ENCODE assay signal across 9 mouse cellular contexts in genomic region chr2:164142021-164142420, GRCm38 (mm10). TPM values are rescaled to one million over a fixed set of nuclear protein-coding genes. Genes with fewer than 3 reads are reported as not detected.
A peak's percentile ranks its signal among the peaks of the same experiment; 100 is the strongest.
DNase-seq lines count a peak whose midpoint lies in the region; ATAC-seq and TF ChIP-seq lines count a peak whose summit lies in the region.
"Had no signal": no experiment of that assay in that cellular context is flagged by ENCODE, and none has a peak within 500 bp of the region (broad histone marks: within the 10 kb centered on the region; RNA-seq: fewer than 3 reads in every experiment).

No protein-coding gene starts in this region.

- no peak overlapping the region for H3K4me3 ChIP-seq in forebrain, postnatal 0 days (ENCODE audit: low read depth, low read length)
- no peak overlapping the region for H3K4me3 ChIP-seq in forebrain, embryonic 11.5 days (ENCODE audit: low read depth, low read length)
- H3K4me3 ChIP-seq in heart, embryonic 14.5 days (ENCODE audit: control insufficient read depth in 1 of 2, insufficient read depth in 1 of 2, low read depth in 1 of 2, low read length in 2 of 2), result peak overlapping the region in 1 of 2 experiments; percentile 3; a peak in 2 of 4 replicates
- no peak overlapping the region for H3K4me3 ChIP-seq in limb, embryonic 10.5 days

- no peak for TF ChIP-seq CTCF in forebrain, postnatal 0 days (IDR thresholded peaks at IDR 0.05; ENCODE audit: low read depth)

- H3K9me3 ChIP-seq in forebrain, postnatal 0 days (ENCODE audit: low read length), result no peaks in the 10 kb centered on the region
- no peaks in the 10 kb centered on the region for H3K9me3 ChIP-seq in forebrain, embryonic 11.5 days (ENCODE audit: control insufficient read depth, low read length)
- H3K9me3 ChIP-seq in heart, embryonic 14.5 days (ENCODE audit: control insufficient read depth, low read length), result no peaks in the 10 kb centered on the region
- H3K9me3 ChIP-seq in limb, embryonic 10.5 days (replicated peaks), result no peaks in the 10 kb centered on the region

- H3K27me3 ChIP-seq in forebrain, postnatal 0 days (ENCODE audit: insufficient read depth, low read length), result no peaks in the 10 kb centered on the region
- H3K27me3 ChIP-seq in forebrain, embryonic 11.5 days (ENCODE audit: control insufficient read depth, insufficient read depth, low read length), result no peaks in the 10 kb centered on the region
- no peaks in the 10 kb centered on the region for H3K27me3 ChIP-seq in heart, embryonic 14.5 days (ENCODE audit: control insufficient read depth, insufficient read depth, low read length)
- no peaks in the 10 kb centered on the region for H3K27me3 ChIP-seq in limb, embryonic 10.5 days (ENCODE audit: low read depth, poor library complexity, severe bottlenecking)
- H3K27me3 ChIP-seq: CH12.LX had no signal

- H3K4me2 ChIP-seq in forebrain, postnatal 0 days (ENCODE audit: low read depth), result no peak overlapping the region
- H3K4me2 ChIP-seq in forebrain, embryonic 11.5 days (ENCODE audit: low read depth, low read length, severe bottlenecking), result no peak overlapping the region
- H3K4me2 ChIP-seq in heart, embryonic 14.5 days (ENCODE audit: low read length), result peak overlapping the region; percentile 57

- peak; percentile 36 for DNase-seq in forebrain, postnatal 0 days
- no peak for DNase-seq in forebrain, embryonic 11.5 days (ENCODE audit: low spot score)
- peak; percentile 27 to 48 for DNase-seq in adrenal gland, postnatal 36 days
- no peak for DNase-seq in limb, embryonic 10.5 days (ENCODE audit: low spot score)
- DNase-seq in B cell, adult 2 months, result no peak
- DNase-seq in thymus, postnatal 4 days, result no peak

- H3K4me1 ChIP-seq in forebrain, postnatal 0 days (ENCODE audit: insufficient read depth), result 0 out of 2 replicates have a peak, but pooled peaks cover 7% of the 10 kb centered on the region
- no peaks in the 10 kb centered on the region for H3K4me1 ChIP-seq in forebrain, embryonic 11.5 days (replicated peaks; ENCODE audit: control insufficient read depth, insufficient read depth, low read length)
- H3K4me1 ChIP-seq in heart, embryonic 14.5 days (ENCODE audit: control insufficient read depth in 2 of 2, insufficient read depth in 2 of 2, low read length in 2 of 2), result peaks cover 24 to 49% of the 10 kb centered on the region in 2 experiments
- H3K4me1 ChIP-seq in limb, embryonic 10.5 days, result peaks cover 26% of the 10 kb centered on the region

- ATAC-seq in forebrain, postnatal 0 days, result 0 out of 2 replicates have a peak, but pooled peaks have one; percentile 47
- no peak for ATAC-seq in forebrain, embryonic 11.5 days (replicated peaks; ENCODE audit: low FRiP score)
- ATAC-seq in heart, embryonic 14.5 days (ENCODE audit: insufficient number of reproducible peaks, insufficient read depth, low FRiP score, low read depth), result peak; percentile 26; the same call in 1 of the 2 replicates
- no peak for ATAC-seq in cerebellum, adult (ENCODE audit: insufficient number of reproducible peaks, low FRiP score, low TSS enrichment)

- H3K27ac ChIP-seq in forebrain, postnatal 0 days (ENCODE audit: low read depth, low read length), result peak overlapping the region; percentile 45; the same call in 1 of the 2 replicates
- no peak overlapping the region for H3K27ac ChIP-seq in forebrain, embryonic 11.5 days (ENCODE audit: low read depth, low read length)
- H3K27ac ChIP-seq in heart, embryonic 14.5 days (replicated peaks in 1 of 2; ENCODE audit: control insufficient read depth in 1 of 2, insufficient read depth in 1 of 2, low read depth in 2 of 2, low read length in 2 of 2), result peak overlapping the region; percentile 83 to 91
- peak overlapping the region; percentile 72; the same call in 1 of the 2 replicates for H3K27ac ChIP-seq in limb, embryonic 10.5 days

- H3K36me3 ChIP-seq in forebrain, postnatal 0 days (ENCODE audit: insufficient read depth), result no peaks in the 10 kb centered on the region
- H3K36me3 ChIP-seq in forebrain, embryonic 11.5 days (ENCODE audit: control insufficient read depth, insufficient read depth, low read length), result no peaks in the 10 kb centered on the region; the same call in 1 of the 2 replicates
- 0 out of 2 replicates have a peak, but pooled peaks cover 3% of the 10 kb centered on the region for H3K36me3 ChIP-seq in heart, embryonic 14.5 days (ENCODE audit: control insufficient read depth, insufficient read depth, low read length)
- H3K36me3 ChIP-seq in limb, embryonic 10.5 days, result peaks cover 7% of the 10 kb centered on the region

- H3K9ac ChIP-seq in forebrain, postnatal 0 days, result peak overlapping the region; percentile 22
- H3K9ac ChIP-seq in forebrain, embryonic 11.5 days (ENCODE audit: low read length), result no peak overlapping the region
- peak overlapping the region; percentile 56 for H3K9ac ChIP-seq in heart, embryonic 14.5 days (ENCODE audit: low read length)

- 36% methylated on average over 10 of the region's 10 CpGs for WGBS in forebrain, postnatal 0 days
- 74% methylated on average over 10 of the region's 10 CpGs for WGBS in forebrain, embryonic 11.5 days
- 21% methylated on average over 10 of the region's 10 CpGs for WGBS in heart, embryonic 14.5 days
- 88% methylated on average over 10 of the region's 10 CpGs for WGBS in limb, embryonic 10.5 days

RNA-seq across cellular contexts. Expression of gene Kcns1, which starts 28.9 kb away (rescaled TPM):
- total RNA-seq in forebrain, postnatal 0 days (2014; rRNA removed), result 12.8 and 15.4 TPM in 2 replicates
- 2.4 and 3.5 TPM in 2 replicates for polyA plus RNA-seq in forebrain, postnatal 0 days (2015; fragmentation: Nextera tagmentation; extraction: Ambion mirVana)
- polyA plus RNA-seq in forebrain, embryonic 11.5 days (2014; fragmentation: Nextera tagmentation; extraction: Ambion mirVana), result not detected in 2 replicates
- total RNA-seq in adrenal gland, postnatal 36 days (2021), result not detected
- polyA plus RNA-seq in heart, embryonic 14.5 days (2014; fragmentation: Nextera tagmentation; extraction: Ambion mirVana), result 0.22 and 0.28 TPM in 2 replicates
- polyA plus RNA-seq in limb, embryonic 10.5 days (2016; fragmentation: Nextera tagmentation; extraction: Ambion mirVana), result 0.15 TPM in 1 of 2 replicates, not detected in the other

RNA-seq across cellular contexts. Expression of gene Wfdc5, which starts 40.5 kb away (rescaled TPM):
- not detected in 2 replicates for total RNA-seq in forebrain, postnatal 0 days (2014; rRNA removed)
- polyA plus RNA-seq in forebrain, postnatal 0 days (2015; fragmentation: Nextera tagmentation; extraction: Ambion mirVana), result not detected in 2 replicates
- polyA plus RNA-seq in forebrain, embryonic 11.5 days (2014; fragmentation: Nextera tagmentation; extraction: Ambion mirVana), result not detected in 2 replicates
- total RNA-seq in adrenal gland, postnatal 36 days (2021), result not detected
- not detected in 2 replicates for polyA plus RNA-seq in heart, embryonic 14.5 days (2014; fragmentation: Nextera tagmentation; extraction: Ambion mirVana)
- not detected in 2 replicates for polyA plus RNA-seq in limb, embryonic 10.5 days (2016; fragmentation: Nextera tagmentation; extraction: Ambion mirVana)
- total RNA-seq: CH12.LX had no signal

RNA-seq across cellular contexts. Expression of gene Wfdc12, which starts 48.4 kb away (rescaled TPM):
- total RNA-seq in forebrain, postnatal 0 days (2014; rRNA removed), result not detected in 2 replicates
- polyA plus RNA-seq in forebrain, postnatal 0 days (2015; fragmentation: Nextera tagmentation; extraction: Ambion mirVana), result not detected in 2 replicates
- not detected in 2 replicates for polyA plus RNA-seq in forebrain, embryonic 11.5 days (2014; fragmentation: Nextera tagmentation; extraction: Ambion mirVana)
- 1 to 10 TPM in 1 of 2 experiments, under 1 TPM in 1; 0.43 to 1.4 TPM for total RNA-seq in adrenal gland, postnatal 36 days (2021)
- polyA plus RNA-seq in heart, embryonic 14.5 days (2014; fragmentation: Nextera tagmentation; extraction: Ambion mirVana), result not detected in 2 replicates
- not detected in 2 replicates for polyA plus RNA-seq in limb, embryonic 10.5 days (2016; fragmentation: Nextera tagmentation; extraction: Ambion mirVana)
- total RNA-seq: CH12.LX had no signal

RNA-seq across cellular contexts. Expression of gene Wfdc15a, which starts 57.9 kb away (rescaled TPM):
- not detected in 2 replicates for total RNA-seq in forebrain, postnatal 0 days (2014; rRNA removed)
- polyA plus RNA-seq in forebrain, postnatal 0 days (2015; fragmentation: Nextera tagmentation; extraction: Ambion mirVana), result not detected in 2 replicates
- not detected in 2 replicates for polyA plus RNA-seq in forebrain, embryonic 11.5 days (2014; fragmentation: Nextera tagmentation; extraction: Ambion mirVana)
- total RNA-seq in adrenal gland, postnatal 36 days (2021), result not detected
- polyA plus RNA-seq in heart, embryonic 14.5 days (2014; fragmentation: Nextera tagmentation; extraction: Ambion mirVana), result not detected in 2 replicates
- polyA plus RNA-seq in limb, embryonic 10.5 days (2016; fragmentation: Nextera tagmentation; extraction: Ambion mirVana), result not detected in 2 replicates
- total RNA-seq: CH12.LX had no signal

Comparison
In these comparisons a context has a peak if more than half of its experiments do, and no peak if none do; other contexts are left out.
1. ATAC-seq: peak in forebrain, postnatal 0 days (single experiment) and heart, embryonic 14.5 days (single experiment); none in forebrain, embryonic 11.5 days (single experiment) and cerebellum, adult (single experiment).
2. DNase-seq: peak in forebrain, postnatal 0 days (single experiment) and adrenal gland, postnatal 36 days (2 of 2); none in forebrain, embryonic 11.5 days (single experiment), limb, embryonic 10.5 days (single experiment), B cell, adult 2 months (0 of 2) and thymus, postnatal 4 days (single experiment).